Mouse (Mus musculus): Measurements from ENCODE around the gene Atp9a.

Gene Atp9a

DNA sequence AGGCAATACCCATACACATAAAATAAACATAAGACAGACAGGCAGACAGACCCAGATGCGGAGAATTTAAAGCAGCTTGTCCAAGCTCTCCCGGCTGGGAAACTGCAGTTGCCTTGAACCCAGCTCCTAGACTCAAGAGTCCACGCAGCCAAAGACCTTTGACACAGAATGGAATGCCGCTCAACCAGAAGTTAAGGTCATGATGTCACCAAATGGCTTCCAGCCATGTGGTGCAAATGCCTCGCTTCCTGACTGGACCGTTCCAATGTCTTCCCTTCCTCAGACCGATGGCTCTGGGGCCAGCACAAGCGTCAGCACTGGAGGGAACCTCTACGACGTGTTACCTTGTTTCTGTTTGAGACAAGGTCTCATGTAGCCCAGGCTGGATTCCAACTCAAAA, 4.3 kb downstream of the Atp9a start:
- peak; percentile 62 for DNase-seq

DNA sequence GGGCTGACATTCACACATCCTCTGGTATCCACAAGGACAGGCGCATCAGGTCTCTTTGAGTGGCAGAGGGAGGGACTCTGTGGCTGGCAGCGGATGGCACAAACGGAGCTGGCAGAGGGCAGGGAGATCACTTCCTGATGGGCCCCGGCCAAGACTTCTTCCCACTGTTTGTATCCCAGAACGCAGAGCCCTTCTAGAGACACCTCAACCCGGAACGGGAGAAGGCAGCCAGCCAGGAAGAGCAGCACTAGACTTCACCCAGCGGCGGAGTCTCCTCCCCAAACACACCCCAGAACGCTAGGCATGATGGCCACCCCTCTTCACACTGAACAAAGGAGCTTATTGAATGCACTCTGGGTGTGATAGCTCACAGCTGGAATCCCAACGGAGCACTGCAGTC, 8.2 kb downstream of the Atp9a start:
- peak; percentile 83 for DNase-seq

DNA sequence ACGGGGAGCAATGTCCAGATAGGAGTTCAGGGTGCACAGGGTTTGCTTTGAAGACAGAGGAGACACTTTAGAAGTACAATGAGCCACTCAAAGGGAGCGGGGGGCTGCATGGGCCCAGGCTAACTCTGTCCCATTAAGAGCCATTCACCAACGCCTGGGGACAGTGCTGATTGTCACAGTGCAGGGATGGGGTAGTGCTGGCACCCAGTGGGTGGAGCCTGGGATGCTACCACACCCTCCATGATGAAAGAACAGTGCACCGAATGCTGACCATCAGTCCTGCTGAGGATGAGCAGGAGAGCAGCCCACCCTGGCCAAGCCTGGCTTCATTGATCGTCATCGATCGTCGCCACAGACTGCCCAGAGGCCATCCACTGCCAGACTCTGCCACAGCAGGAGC, 11.0 kb downstream of the Atp9a start:
- no peak for DNase-seq

DNA sequence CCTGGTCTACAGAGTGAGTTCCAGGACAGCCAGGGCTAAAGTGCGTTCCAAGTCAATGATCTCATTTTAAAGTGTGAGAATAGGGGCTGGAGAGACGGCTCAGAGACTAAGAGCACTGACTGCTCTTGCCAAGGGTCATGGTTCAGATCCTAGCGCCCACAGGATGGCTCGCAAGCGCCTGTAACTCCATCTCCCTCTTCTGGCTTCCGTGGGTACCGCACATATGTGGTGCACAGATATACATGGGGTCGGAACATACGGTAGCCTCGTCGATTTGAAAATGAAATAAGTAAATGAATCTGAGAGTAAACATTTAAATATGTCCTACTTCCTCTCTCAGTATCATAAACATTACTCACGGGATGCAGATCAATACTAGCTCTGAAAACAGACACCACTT, 12.5 kb downstream of the Atp9a start:
- no peak for DNase-seq

DNA sequence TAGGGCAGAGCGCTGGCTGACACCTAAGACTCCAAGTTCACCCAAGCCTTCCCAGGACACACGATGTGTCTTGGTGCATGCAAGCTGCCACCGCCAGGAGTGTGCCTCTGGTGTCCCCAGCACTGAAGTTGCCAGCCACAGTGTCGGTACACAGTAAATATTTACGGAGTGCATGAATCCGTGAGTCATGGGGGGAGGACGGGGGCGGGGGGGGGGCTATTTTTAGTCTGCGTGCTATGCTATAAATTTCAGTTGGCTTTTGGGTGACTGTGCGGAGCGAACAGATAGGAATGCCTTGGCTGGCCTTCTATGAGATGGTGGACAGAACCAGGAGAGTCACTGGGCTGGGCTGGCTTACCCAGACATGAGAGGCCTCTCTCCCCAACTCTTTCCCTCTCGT, 14.2 kb downstream of the Atp9a start:
- no peak for DNase-seq

DNA sequence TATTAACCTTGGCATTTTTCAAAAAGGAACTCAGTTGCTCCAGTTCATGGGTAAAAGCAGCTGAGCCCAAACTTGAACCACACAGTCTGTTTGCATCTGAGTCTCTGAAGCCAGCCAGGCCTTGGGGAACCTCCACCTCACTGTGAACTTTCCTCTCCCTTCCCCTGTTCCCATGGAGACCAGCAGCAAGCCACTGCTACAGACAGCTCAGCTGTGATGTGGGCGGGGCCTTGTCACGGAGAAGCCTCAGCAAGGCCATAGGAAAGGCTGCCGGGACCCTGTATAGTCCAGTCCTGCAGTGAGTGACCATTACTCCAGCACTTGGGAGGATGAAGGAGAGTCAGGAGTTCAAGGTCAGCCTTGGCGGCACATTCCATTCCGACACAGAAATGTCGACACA, 16.2 kb downstream of the Atp9a start:
- peak; percentile 40 for DNase-seq

DNA sequence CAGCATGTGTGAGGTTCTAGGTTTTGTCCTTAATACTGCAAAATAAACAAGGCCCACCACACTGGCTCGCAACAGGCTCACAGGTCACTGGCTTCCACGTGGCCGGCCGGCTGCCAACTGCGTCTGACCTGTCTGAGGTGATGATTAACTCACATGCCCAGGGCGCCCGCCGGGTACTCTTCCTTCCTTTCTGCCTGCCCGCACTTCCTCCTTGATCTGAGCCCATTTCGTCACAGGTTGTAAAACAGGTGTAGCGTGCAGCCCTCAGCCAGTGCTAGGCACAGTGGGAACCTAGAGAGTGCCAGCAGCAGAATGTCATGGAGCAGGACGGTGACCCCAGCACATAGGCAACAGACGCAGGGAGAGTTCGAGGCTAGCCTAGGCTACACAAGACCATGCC, 20.9 kb downstream of the Atp9a start:
- peak; percentile 69 for DNase-seq

DNA sequence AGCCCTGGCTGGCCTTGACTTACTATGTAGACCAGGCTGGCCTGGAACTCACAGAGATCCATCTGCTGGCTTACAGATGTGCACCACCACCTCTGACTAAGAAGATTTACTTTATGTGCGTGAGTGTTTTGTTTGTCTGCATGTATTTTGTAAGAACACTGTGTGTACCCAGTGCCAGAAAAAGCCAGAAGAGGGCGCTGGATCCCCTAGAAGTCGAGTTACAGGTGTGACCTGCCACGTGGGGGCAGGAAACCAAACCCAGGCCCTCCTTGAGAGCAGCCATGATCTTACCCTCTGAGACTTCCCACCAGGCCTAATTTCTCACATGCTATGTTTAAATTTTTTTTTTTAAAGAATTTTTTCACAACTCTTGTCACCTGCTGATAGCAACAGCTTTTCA, 22.5 kb downstream of the Atp9a start:
- DNase-seq = no peak

DNA sequence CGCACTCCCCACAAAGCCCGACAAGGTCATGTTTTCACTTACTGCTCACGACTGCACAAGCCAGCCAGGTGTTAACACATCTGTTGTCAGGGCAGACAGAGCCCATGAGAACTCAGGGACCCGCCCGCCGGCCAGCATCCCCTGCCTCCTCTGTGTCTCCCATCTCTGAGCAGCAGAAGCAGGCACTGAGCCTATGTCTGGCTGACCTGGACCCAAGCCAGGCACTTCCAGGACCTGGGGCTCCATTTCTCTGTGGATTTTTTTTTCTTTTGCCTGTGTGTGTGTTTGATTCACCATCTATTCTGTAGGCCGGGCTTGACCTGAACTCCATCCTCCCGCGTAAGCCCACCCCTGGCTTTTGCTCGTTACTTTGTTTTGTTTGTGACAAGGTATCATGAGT, 23.5 kb downstream of the Atp9a start:
- DNase-seq = no peak

DNA sequence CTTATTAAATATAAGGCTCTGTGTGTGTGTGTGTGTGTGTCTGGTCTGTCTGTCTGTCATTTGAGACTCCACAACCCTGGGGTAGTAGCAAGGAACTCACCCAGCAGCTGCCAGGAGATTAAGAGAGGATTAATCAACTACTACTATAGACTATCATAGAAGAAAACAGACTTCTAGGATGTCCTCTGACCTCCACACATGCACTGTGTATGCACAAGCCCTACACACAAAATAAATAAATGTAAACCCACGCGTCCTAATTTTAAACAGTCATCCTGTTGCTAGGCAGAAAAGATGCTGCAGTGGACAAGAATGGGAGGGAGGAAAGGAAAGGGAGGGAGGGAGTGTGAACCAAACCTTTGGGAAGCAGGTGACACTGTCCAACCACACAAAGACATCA, 23.9 kb downstream of the Atp9a start:
- DNase-seq = no peak

- peak; percentile 10 for DNase-seq
Observed at GRCm38 (mm10) chr2:168712199-168713176, 29.7 kb downstream of the Atp9a start.

DNA sequence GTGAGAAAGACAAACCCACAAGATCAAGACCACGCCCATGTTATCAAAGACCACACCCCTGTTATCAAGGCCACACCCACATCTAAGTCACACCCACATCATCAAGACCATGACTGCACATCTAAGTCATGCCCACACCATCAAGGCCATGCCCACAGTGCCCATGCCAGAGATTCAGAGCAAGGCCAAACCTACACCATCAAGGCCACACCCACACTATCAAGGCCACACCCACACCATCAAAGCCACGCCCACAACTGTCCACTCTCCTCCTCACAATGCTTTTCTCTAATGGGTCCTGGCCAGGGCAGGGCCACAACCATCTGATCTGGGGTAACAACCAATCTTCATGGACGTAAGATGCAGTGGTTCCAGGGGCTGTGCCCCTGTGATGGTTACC, 31.2 kb downstream of the Atp9a start:
- DNase-seq = no peak

- DNase-seq = no peak
Observed at GRCm38 (mm10) chr2:168707766-168708165, 34.4 kb downstream of the Atp9a start.

GRCm38 (mm10) chr2:168702266-168702665, 39.9 kb downstream of the Atp9a start:
- no peak for DNase-seq

- DNase-seq = no peak
Observed at GRCm38 (mm10) chr2:168695027-168695403, 47.2 kb downstream of the Atp9a start.

- DNase-seq = peak; percentile 2
Observed at GRCm38 (mm10) chr2:168694379-168695026, 47.7 kb downstream of the Atp9a start.

- DNase-seq = peak; percentile 74
Observed at GRCm38 (mm10) chr2:168691774-168692173, 50.4 kb downstream of the Atp9a start.

DNA sequence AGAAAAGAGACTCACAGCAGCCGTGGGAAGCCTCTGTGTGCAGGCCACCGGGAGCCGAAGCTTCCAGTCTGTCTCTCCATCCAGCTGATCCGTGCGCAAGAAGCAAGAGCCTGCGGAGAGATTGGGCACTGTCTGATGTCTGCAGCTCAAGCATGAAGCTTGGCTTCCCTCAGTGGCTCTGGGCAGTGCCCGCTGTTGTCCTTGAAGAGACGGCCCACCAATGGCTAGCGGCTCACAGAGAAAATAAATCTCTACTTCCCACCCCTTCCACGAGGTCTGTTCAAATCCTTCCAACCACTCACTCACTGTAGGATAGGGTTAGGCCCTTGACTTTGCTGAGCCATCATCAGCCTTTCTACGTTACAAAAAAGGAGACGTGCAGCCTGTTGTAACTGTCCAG, 54.9 kb downstream of the Atp9a start:
- DNase-seq = no peak

DNA sequence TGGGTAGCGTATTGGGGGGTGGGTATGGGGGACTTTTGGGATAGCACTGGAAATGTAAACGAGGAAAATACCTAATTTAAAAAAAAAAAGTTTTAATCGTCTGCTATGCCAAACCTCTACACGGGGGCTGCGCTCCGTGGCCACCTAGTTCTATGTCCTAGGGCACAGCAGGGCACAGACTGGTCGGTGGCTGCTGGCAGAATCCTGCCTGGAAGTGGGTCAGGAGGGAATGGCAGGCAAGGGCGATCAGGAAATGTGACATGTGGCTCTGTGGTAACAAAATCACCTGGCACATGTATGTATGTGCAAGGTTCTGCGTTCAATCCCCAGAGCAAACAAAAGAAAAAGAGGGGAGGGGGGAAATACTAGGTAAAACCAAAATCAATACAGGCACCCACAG, 56.3 kb downstream of the Atp9a start:
- no peak for DNase-seq

DNA sequence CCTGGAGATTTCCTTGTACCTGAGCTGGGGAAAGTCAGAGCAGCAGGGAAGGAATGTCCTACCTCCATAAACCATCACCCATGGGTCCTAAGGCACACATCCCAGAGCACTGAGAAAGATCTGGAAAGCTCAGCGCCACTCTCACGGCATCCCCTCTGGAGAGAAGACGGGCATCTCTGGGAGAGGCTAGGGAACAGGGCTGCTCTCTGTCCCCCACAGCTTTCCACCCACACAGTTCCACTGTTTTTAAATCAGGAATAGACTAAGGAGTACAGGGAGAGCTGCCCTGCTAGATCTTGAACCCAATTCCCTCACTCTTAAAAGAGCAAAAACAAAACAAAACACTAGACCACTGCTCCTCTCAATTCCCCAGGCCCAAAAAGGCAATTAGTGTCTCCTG, 57.5 kb downstream of the Atp9a start:
- DNase-seq = no peak

DNA sequence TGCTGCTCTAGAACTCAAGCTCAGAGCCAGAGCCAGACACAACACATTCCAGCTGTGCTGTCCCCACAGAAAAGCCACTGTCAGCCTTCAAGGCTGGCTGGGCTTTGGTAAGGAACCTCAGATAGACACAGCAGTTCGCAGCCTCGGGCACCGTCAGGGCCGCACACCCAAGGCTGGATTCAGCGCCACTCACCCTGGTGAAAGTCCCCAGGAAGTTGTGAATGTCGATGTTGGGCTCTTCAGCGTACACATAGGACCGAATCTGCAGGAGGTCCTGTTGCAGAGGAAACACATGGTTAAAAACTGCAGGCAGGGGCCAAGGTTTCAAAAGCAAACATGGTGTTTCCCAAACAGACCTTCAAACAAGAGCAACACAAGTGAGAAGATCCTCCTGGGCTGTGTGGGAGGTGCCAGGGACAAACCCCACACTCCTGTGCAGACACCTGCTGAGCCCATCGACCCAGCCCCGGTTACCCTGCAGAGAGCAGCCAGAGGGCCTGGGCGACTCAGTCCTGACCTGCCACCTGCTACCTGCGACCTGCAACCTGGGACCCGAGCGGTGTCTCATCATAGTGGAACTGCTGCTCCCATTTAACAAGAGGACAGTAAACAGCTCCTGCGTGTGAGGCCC, 58.6 kb downstream of the Atp9a start:
- DNase-seq = no peak

DNA sequence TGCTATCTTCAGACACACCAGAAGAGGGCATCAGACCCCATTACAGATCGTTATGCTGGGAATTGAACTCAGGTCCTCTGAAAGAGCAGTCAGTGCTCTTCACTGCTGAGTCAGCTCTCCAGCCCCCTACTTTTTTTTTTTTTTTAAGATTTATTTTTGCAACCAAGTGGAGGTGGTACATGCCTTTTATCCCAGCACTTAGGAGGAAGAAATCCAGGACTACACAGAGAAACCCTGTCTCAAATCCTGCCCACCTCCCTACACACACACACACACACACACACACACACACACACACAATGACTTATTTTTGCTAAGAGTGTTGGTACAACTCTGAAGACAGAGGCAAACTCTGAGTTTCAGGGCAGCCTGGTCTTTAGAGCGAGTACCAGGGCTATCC, 59.5 kb downstream of the Atp9a start:
- no peak for DNase-seq

- DNase-seq = no peak
Observed at GRCm38 (mm10) chr2:168681531-168681930, 60.7 kb downstream of the Atp9a start.
